Mouse (Mus musculus) embryonic stem cell, embryonic (primary cell): ENCODE results near the gene Glb1l2.

ENCODE experiments used
- CTCF ChIA-PET, 4 experiments: fragments of 300-600 bp in 2 of 4; fragments of 350-600 bp in 2 of 4; sonication (Branson Sonifier 250); formaldehyde crosslinking; loops; one replicate each; lab custom pipeline; 2022; ENCODE audit warnings: inconsistent platforms in 2 of 4; lab: Charles Lee
- POLR2A ChIA-PET, 4 experiments: fragments of 300-600 bp in 2 of 4; fragments of 350-600 bp in 2 of 4; sonication (Branson Sonifier 250); formaldehyde crosslinking; loops; one replicate each; lab custom pipeline; 2022; ENCODE audit warnings: antibody characterized with exemption in 4 of 4, inconsistent platforms in 1 of 4; lab: Charles Lee

Glb1l2 gene

DNA sequence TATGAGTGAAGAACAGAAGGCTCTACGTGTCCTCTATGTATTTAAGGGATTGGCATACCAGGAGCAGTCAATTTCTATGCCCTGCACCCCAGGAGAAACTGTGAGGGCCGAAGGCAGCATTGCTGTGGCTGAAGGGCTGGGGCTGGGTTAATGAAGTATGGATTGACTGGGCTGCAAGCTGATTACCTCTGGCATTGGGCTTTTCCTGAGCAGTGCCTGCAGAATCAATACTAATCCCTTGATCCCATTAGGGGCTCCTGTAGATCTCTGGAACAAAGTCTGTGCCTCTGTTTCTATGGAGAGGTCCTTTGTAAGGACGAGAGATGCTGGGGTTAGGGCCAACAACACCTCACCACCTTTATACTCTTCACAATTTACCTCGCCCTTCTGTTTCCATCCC, 59.1 kb downstream of the Glb1l2 start:
- CTCF ChIA-PET = no interaction called here
- POLR2A ChIA-PET = no interaction called here

DNA sequence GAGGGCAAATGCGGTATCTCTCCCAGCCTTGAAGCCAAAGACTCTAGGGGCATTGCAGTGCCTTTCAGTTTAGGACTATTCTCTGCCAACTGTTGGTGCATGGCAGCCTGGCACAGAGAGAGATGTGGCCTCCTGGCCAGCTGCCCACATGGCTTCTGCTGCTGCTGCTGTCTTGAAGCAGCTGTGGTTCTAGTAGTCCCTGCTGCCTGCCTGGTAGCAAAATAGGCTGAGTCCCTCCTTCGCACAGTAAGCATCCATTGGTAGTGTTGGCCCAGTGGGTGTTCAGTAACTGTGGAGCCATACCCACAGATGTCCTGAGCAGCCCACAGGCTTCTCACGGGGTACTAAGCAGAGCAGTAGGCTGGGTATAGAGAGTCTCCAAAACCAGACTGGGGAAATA, 63.5 kb downstream of the Glb1l2 start:
- POLR2A ChIA-PET = no interaction called here

GRCm38 (mm10) chr9:26737116-26737515, 69.2 kb downstream of the Glb1l2 start:
- ChIA-PET CTCF (no interaction called here), POLR2A (no interaction called here)

More for the DNA sequence above, 63.5 kb downstream of the Glb1l2 start:
- CTCF ChIA-PET = no interaction called here

DNA sequence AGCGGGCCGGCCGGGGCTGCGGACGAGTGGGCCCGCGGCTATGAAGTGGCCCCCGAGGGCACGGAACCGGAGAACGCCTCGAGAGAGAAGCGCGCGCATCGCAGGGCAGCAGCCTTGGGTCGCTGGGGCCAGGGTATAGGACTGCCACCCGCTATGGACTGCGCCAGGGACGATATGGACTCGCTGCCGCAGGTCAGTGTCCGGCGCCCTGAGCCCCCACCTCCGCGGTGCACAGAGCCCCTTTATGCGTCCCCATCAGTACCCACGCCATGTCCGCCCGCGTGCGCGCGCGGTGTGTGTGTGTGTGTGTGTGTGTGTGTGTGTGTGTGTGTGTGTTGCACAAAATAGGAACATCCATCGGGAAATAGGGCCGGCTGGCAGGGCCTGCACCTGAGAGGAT, 72.3 kb downstream of the Glb1l2 start:
- ChIA-PET CTCF (interaction anchor here in 3 of 4 experiments (0.6 to 1.2 kb wide), 3 partner anchors 22 to 372 kb away, joined by 3 to 5 read pairs (median 3); no protein-coding TSS in a partner anchor), POLR2A (no interaction called here)

DNA sequence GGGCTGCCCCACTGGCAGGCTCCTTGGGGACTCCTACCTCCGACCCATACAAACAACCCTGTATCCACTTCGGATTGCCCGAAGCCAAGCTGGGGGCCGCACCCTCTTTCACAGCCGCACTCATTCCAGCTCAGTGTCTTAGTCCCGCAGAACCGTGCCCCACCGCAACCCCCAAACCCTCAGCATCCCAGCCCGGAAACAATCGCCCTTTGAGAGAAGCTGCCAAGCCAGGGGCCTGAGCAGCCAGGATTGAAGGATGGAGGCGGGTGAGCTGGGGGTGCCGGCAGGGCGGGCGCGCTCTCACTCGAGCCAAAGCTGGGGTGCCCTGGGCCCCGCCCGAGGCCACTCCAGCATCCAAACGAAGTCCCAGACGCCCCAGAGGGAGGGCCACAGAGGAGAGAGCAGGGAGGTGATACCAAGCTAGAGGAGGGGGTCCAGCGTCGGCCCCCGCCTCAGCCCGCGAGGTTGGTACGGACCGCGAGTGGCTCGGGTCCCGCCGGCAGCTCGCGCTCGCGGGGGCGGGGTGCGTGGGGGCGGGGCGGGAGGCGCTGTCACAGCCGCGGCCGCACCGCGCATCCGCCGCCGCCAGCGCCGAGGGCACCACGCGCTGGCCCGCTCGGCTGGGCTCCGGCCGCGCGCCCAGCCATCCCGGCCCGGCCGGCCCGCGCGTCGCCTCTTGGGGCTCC, 72.9 kb downstream of the Glb1l2 start, which contains the start of gene B3gat1:
TSS of gene B3gat1 (plus strand) at position 523 of the 686 bp plus-strand sequence.
- CTCF ChIA-PET = no interaction called here
- POLR2A ChIA-PET = interaction anchor here in 1 of 4 experiments (1.2 kb wide), 1 partner anchor 112 kb away, joined by 3 read pairs; no protein-coding TSS in a partner anchor

DNA sequence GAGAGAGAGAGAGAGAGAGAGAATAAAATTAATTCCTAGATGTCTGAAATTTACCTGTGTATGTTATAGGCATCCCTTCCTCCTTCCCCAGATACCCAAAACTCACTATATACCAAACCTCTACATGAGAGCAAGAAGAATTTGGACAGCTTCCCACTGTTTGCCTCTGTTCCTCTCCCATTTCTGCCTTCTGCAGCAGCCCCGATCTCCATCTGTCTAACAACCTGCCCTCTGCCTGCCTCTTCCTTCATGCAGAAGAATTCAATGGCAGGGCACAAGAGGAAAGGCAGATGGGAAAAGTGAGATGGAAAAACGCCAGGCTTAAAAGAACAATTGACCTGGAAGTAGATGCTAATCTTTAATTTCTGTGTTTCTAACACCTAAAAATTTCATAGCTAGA, 77.7 kb downstream of the Glb1l2 start:
- CTCF ChIA-PET = interaction anchor here in 1 of 4 experiments (0.7 kb wide), 1 partner anchor 1038 kb away, joined by 8 read pairs; no protein-coding TSS in a partner anchor
- POLR2A ChIA-PET = interaction anchor here in 1 of 4 experiments (0.7 kb wide), 1 partner anchor 1164 kb away, joined by 10 read pairs; no protein-coding TSS in a partner anchor

DNA sequence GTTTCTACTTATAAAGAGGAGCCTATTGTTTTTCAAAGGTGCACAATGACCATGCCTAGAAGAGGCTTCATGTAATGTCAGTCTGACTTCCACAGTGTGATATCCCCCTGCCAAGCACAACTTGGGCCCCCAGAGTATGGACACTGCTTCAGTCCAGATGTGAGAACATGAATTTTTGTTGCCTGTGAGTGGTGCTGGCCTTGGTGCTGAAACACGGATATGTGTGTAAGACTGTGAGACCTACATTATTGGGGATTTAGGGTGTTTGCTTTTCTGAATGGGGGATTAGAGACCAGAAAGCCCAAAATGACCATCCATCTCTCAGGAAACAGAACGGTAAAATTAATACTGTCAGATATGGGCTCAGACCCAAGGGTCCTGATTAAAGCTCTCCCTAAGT, 78.8 kb downstream of the Glb1l2 start:
- CTCF ChIA-PET = no interaction called here
- POLR2A ChIA-PET = interaction anchor here in 1 of 4 experiments (0.7 kb wide), 1 partner anchor 73 kb away, joined by 3 read pairs; no protein-coding TSS in a partner anchor

DNA sequence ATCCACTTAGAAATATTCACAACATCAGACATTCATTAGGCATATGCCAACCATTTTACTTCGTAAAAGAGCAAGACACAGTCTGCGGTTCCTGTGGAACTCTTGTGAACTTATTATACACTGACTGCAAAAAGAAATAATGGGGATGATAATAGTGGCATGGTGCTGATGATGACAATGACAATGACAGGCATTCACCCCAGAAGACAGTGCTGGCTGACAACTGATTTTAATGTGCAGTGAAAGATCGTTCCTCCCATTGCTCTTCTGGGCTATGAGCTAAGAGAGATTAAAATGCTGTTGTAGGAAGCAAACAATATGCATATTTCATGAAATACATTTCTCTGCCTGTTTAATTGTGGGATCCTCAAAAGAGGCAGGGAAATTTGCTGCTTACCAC, 80.6 kb downstream of the Glb1l2 start:
- CTCF ChIA-PET = no interaction called here

GRCm38 (mm10) chr9:26721771-26722170, 84.5 kb downstream of the Glb1l2 start:
- CTCF ChIA-PET = no interaction called here
- POLR2A ChIA-PET = no interaction called here

More for the DNA sequence above, 80.6 kb downstream of the Glb1l2 start:
- POLR2A ChIA-PET = no interaction called here

DNA sequence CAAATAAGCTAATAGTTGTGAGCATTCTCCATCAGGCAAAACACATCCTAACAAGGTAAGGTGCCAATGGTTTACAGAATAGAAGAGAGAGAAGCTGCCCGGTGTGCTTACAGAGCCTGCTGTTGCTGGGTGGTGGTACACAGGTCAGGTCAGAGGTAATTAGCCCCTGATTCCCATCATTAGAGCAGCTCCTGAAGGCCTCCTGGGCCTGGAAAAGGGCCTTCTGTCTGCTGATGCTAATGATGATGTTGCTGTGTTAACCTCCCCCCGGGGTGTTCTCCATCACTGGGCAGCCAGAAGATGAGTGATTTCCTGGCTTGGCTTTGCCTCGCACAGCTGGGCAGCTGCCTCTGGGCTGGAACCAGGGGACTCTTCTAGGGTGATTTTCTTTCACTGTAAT, 87.9 kb downstream of the Glb1l2 start:
- POLR2A ChIA-PET = no interaction called here
- CTCF ChIA-PET = no interaction called here
